Mouse (Mus musculus) bone marrow macrophage, adult 2 months (primary cell): ENCODE results near the gene Dhx32. TPM values are rescaled to one million over a fixed set of nuclear protein-coding genes. Genes with fewer than 3 reads are reported as not detected.

Experiments
- H3K27ac ChIP-seq: 2 replicates; pipeline ENCODE4 v1.5.1; 2012; ENCODE audit warnings: low read depth, low read length; ENCODE audit not compliant: insufficient read depth
- H3K4me1 ChIP-seq: 2 replicates; pipeline ENCODE4 v1.6.1; 2012; ENCODE audit warnings: low read length; ENCODE audit not compliant: control insufficient read depth, insufficient read depth
- H3K4me3 ChIP-seq: 2 replicates; pipeline ENCODE4 v1.5.1; 2012; ENCODE audit warnings: mild to moderate bottlenecking, low read length, moderate library complexity; ENCODE audit not compliant: insufficient read depth
- CTCF ChIP-seq: IDR thresholded peaks from 2 replicates; pipeline ENCODE4 v1.5.1; 2012; ENCODE audit warnings: low read depth, mild to moderate bottlenecking, low read length, moderate library complexity
- POLR2A ChIP-seq: IDR thresholded peaks from 2 replicates; pipeline ENCODE4 v1.6.1; 2012; ENCODE audit warnings: mild to moderate bottlenecking, low read depth, low read length, borderline replicate concordance
- polyA plus RNA-seq: library from polyadenylated mRNA; stranded (reverse); fragments of >200 nt; gene quantifications from 2 replicates; pipeline ENCODE4 v1.2.4, GENCODE M21; 2012; ENCODE audit not compliant: missing spikeins, insufficient read depth, insufficient read length

Gene Dhx32
- polyA plus RNA-seq, 1 experiment = 13.7 TPM

- Histone ChIP-seq H3K4me1 (peaks cover 13% of the 10 kb centered on the region), H3K4me3 (no peak overlapping the region), H3K27ac (no peak overlapping the region)
- TF ChIP-seq POLR2A (no peak), CTCF (no peak)
Measured at GRCm38 (mm10) chr7:133794720-133795119, 12.2 kb upstream of the Dhx32 start.

- peaks cover 13% of the 10 kb centered on the region for H3K4me1 ChIP-seq
- H3K4me3 ChIP-seq = no peak overlapping the region
- no peak for TF ChIP-seq CTCF
- TF ChIP-seq POLR2A = no peak
- H3K27ac ChIP-seq = no peak overlapping the region
Measured at GRCm38 (mm10) chr7:133793248-133794131, 11.0 kb upstream of the Dhx32 start.

GRCm38 (mm10) chr7:133792771-133793170, 10.2 kb upstream of the Dhx32 start:
- TF ChIP-seq POLR2A = no peak
- TF ChIP-seq CTCF = no peak
- Histone ChIP-seq H3K4me1 (peaks cover 13% of the 10 kb centered on the region), H3K4me3 (no peak overlapping the region), H3K27ac (no peak overlapping the region)

GRCm38 (mm10) chr7:133790608-133791229, 8.2 kb upstream of the Dhx32 start:
- Histone ChIP-seq H3K4me1 (peaks cover 13% of the 10 kb centered on the region), H3K4me3 (no peak overlapping the region), H3K27ac (no peak overlapping the region)
- no peak for TF ChIP-seq POLR2A
- TF ChIP-seq CTCF = no peak

- no peak for TF ChIP-seq POLR2A
- no peak for TF ChIP-seq CTCF
- no peak overlapping the region for H3K4me3 ChIP-seq
- H3K4me1 ChIP-seq = peaks cover 13% of the 10 kb centered on the region
- no peak overlapping the region for H3K27ac ChIP-seq
Measured at GRCm38 (mm10) chr7:133790171-133790570, 7.6 kb upstream of the Dhx32 start.

GRCm38 (mm10) chr7:133788147-133788546, 5.6 kb upstream of the Dhx32 start:
- Histone ChIP-seq H3K27ac (no peak overlapping the region), H3K4me1 (0 out of 2 replicates have a peak, but pooled peaks cover 2% of the 10 kb centered on the region), H3K4me3 (no peak overlapping the region)
- TF ChIP-seq CTCF (no peak), POLR2A (no peak)

- Histone ChIP-seq H3K27ac (no peak overlapping the region), H3K4me1 (no peaks in the 10 kb centered on the region), H3K4me3 (no peak overlapping the region)
- TF ChIP-seq POLR2A = no peak
- no peak for TF ChIP-seq CTCF
Measured at GRCm38 (mm10) chr7:133787571-133787970, 5.0 kb upstream of the Dhx32 start.

GRCm38 (mm10) chr7:133781991-133782390, 535 bp downstream of the Dhx32 start:
- H3K27ac ChIP-seq = no peak overlapping the region
- no peak overlapping the region for H3K4me3 ChIP-seq
- TF ChIP-seq CTCF (no peak), POLR2A (no peak)
- no peaks in the 10 kb centered on the region for H3K4me1 ChIP-seq

- TF ChIP-seq POLR2A (no peak), CTCF (no peak)
- Histone ChIP-seq H3K4me3 (no peak overlapping the region), H3K27ac (no peak overlapping the region), H3K4me1 (no peaks in the 10 kb centered on the region)
Measured at GRCm38 (mm10) chr7:133781583-133781982, 943 bp downstream of the Dhx32 start.

- Histone ChIP-seq H3K4me3 (peak within 1 kb of the TSS; percentile 78), H3K4me1 (peaks cover 19% of the 10 kb centered on the region), H3K27ac (no peak within 1 kb of the TSS)
- TF ChIP-seq POLR2A = no peak
- TF ChIP-seq CTCF = no peak
Measured at GRCm38 (mm10) chr7:133776626-133776996, 5.9 kb downstream of the Dhx32 start, which contains the start of gene Fank1. Gene Fank1 (plus strand): TSS chr7:133776861.
